Mouse (Mus musculus): Measurements from ENCODE around the gene Oxgr1. TPM values are rescaled to one million over a fixed set of nuclear protein-coding genes. Genes with fewer than 3 reads are reported as not detected.
"Not testable (repeated sequence)": the region's sequence is repeated elsewhere in the genome, so short reads cannot be mapped to it uniquely, and the experiment has no call there.

Gene Oxgr1
- polyA plus RNA-seq, 1 experiment: not detected

DNA sequence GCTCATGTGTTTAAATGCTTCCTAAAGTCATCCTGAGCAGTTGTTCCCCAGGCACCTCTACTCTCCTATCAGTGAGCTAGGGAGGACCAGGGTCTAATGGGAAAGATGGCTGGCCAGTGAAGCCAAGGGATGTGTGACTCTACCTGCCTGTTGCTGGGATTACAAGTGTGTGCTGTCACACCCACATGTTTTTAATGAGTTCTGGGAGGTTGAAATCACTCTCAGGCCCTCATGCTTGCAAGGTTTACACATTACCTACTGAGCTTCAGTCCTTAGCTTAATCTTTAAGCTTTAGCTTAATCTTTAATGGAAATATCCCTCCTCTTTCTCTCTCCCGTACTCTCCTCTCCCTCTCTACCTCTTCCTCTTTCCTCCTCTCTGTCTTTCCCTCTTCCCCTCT, 55.0 kb downstream of the Oxgr1 start:
- H3K27me3 ChIP-seq (ENCODE audit: control insufficient read depth, insufficient read depth, insufficient read length): no peaks in the 10 kb centered on the region
- no peaks in the 10 kb centered on the region for H3K79me2 ChIP-seq (ENCODE audit: control insufficient read depth, insufficient read depth)
- TF ChIP-seq CTCF (IDR thresholded peaks at IDR 0.05; ENCODE audit: control insufficient read depth, insufficient read depth, insufficient read length): no peak

GRCm38 (mm10) chr14:119986778-119987177, 55.5 kb downstream of the Oxgr1 start:
- Histone ChIP-seq H3K4me3 (ENCODE audit: insufficient read depth, poor library complexity, severe bottlenecking) (no peak overlapping the region), H3K79me2 (ENCODE audit: control insufficient read depth, insufficient read depth) (no peaks in the 10 kb centered on the region), H3K79me3 (ENCODE audit: low read depth) (no peaks in the 10 kb centered on the region), H3K36me3 (ENCODE audit: control insufficient read depth, insufficient read depth) (no peaks in the 10 kb centered on the region), H3K27me3 (ENCODE audit: control insufficient read depth, insufficient read depth, insufficient read length) (no peaks in the 10 kb centered on the region), H3ac (ENCODE audit: control insufficient read depth, insufficient read length, low read depth) (no peak overlapping the region)
- TF ChIP-seq MYOG (IDR thresholded peaks at IDR 0.05; ENCODE audit: control insufficient read depth, extremely low read depth, insufficient read length) (no peak), MYOD1 (IDR thresholded peaks at IDR 0.05; ENCODE audit: control insufficient read depth, insufficient read length, low read depth) (no peak), USF1 (IDR thresholded peaks at IDR 0.05; ENCODE audit: low read depth) (no peak), CTCF (IDR thresholded peaks at IDR 0.05; ENCODE audit: control insufficient read depth, insufficient read depth, insufficient read length) (no peak), CEBPB (IDR thresholded peaks at IDR 0.05; ENCODE audit: low read depth) (no peak), FOSL1 (IDR thresholded peaks at IDR 0.05; ENCODE audit: insufficient read depth, low read length, poor library complexity, severe bottlenecking) (no peak), MAX (IDR thresholded peaks at IDR 0.05) (no peak)

More for the DNA sequence above, 55.0 kb downstream of the Oxgr1 start:
- H3K36me3 ChIP-seq (ENCODE audit: control insufficient read depth, insufficient read depth): no peaks in the 10 kb centered on the region
- no peaks in the 10 kb centered on the region for H3K79me3 ChIP-seq (ENCODE audit: low read depth)
- no peak overlapping the region for H3K4me3 ChIP-seq (ENCODE audit: insufficient read depth, poor library complexity, severe bottlenecking)
- no peak overlapping the region for H3ac ChIP-seq (ENCODE audit: control insufficient read depth, insufficient read length, low read depth)

DNA sequence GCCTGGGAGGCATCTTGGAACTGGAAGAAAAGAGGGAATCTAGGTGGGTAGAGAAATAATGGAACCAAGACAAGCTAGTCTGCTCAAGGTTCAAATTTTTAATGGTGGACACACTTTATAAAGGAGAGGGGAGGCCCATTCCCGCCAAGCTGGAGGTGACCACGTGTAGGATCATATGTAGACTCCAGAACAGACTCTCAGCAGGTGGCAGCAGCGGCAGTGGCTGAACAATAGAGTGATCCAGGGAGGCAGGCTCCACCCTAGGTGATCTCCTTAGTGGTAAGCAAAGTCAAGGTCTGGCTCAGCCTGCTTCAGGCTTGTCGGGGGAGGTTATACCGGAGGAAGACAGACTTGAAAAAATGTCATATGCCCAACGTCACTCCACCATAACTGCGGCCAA, 55.9 kb downstream of the Oxgr1 start:
- not testable (repeated sequence) for H3K36me3 ChIP-seq (ENCODE audit: control insufficient read depth, insufficient read depth); H3K79me2 ChIP-seq (ENCODE audit: control insufficient read depth, insufficient read depth); H3K4me3 ChIP-seq (ENCODE audit: insufficient read depth, poor library complexity, severe bottlenecking); H3K79me3 ChIP-seq (ENCODE audit: low read depth); H3ac ChIP-seq (ENCODE audit: control insufficient read depth, insufficient read length, low read depth); H3K27me3 ChIP-seq (ENCODE audit: control insufficient read depth, insufficient read depth, insufficient read length)

DNA sequence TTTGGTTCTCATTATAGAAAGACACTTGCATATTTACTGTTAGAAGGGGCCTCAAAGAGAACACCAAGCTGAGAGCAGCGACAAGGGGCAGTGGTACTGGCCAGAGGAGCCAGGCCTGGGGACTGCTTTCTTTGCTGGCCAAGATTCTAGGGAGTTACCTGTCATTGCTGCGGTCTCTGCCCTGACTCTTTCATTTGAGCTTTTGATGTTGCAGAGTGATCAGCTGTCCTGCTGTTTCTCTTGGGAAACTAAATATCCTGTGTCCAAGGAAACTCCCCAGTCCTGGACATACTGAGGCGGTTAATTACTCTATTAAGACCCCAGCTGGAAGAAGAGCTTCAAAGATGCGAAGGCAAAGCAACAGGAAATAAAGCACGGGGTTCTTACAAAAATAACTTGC, 60.9 kb downstream of the Oxgr1 start:
- no peaks in the 10 kb centered on the region for H3K36me3 ChIP-seq (ENCODE audit: control insufficient read depth, insufficient read depth)
- TF ChIP-seq MYOD1 (IDR thresholded peaks at IDR 0.05; ENCODE audit: control insufficient read depth, insufficient read length, low read depth): no peak
- TF ChIP-seq MAX (IDR thresholded peaks at IDR 0.05): no peak
- TF ChIP-seq MYOG (IDR thresholded peaks at IDR 0.05; ENCODE audit: control insufficient read depth, extremely low read depth, insufficient read length): no peak
- TF ChIP-seq CTCF (IDR thresholded peaks at IDR 0.05; ENCODE audit: control insufficient read depth, insufficient read depth, insufficient read length): no peak
- no peak for TF ChIP-seq CEBPB (IDR thresholded peaks at IDR 0.05; ENCODE audit: low read depth)
- no peak for TF ChIP-seq FOSL1 (IDR thresholded peaks at IDR 0.05; ENCODE audit: insufficient read depth, low read length, poor library complexity, severe bottlenecking)
- no peak for TF ChIP-seq USF1 (IDR thresholded peaks at IDR 0.05; ENCODE audit: low read depth)
- no peak overlapping the region for H3ac ChIP-seq (ENCODE audit: control insufficient read depth, insufficient read length, low read depth)
- H3K79me2 ChIP-seq (ENCODE audit: control insufficient read depth, insufficient read depth): no peaks in the 10 kb centered on the region
- no peaks in the 10 kb centered on the region for H3K27me3 ChIP-seq (ENCODE audit: control insufficient read depth, insufficient read depth, insufficient read length)
- no peaks in the 10 kb centered on the region for H3K79me3 ChIP-seq (ENCODE audit: low read depth)
- H3K4me3 ChIP-seq (ENCODE audit: insufficient read depth, poor library complexity, severe bottlenecking): no peak overlapping the region

DNA sequence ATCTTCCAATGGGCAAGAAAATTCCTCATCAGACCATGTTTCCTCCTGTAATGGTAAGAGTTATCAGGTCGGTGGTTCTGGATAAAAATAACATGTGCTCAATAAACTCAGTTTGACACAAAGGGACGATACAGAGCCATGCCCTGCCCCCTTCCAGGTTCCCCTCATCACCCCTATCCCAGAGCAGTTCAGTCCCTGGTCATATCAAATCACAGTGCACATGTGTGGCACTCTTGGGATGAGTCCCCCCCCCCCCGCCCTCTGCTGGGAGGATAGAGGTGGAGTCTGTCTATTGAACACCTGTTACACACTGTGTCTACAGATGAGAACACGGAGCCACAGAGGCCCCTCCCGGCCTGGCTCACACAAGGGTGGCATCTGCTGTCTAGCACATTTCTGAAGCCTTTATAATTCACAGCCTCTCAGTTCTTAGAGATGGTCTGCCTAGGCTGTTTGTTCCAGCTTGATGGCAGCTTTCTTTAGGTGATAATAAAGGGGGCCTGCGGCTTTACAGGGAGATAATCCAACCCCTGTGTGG, 61.5 kb downstream of the Oxgr1 start:
- no peaks in the 10 kb centered on the region for H3K79me3 ChIP-seq (ENCODE audit: low read depth)
- H3K36me3 ChIP-seq (ENCODE audit: control insufficient read depth, insufficient read depth): no peaks in the 10 kb centered on the region
- no peaks in the 10 kb centered on the region for H3K27me3 ChIP-seq (ENCODE audit: control insufficient read depth, insufficient read depth, insufficient read length)
- no peak overlapping the region for H3ac ChIP-seq (ENCODE audit: control insufficient read depth, insufficient read length, low read depth)
- H3K4me3 ChIP-seq (ENCODE audit: insufficient read depth, poor library complexity, severe bottlenecking): no peak overlapping the region
- H3K79me2 ChIP-seq (ENCODE audit: control insufficient read depth, insufficient read depth): no peaks in the 10 kb centered on the region
- TF ChIP-seq CTCF (IDR thresholded peaks at IDR 0.05; ENCODE audit: control insufficient read depth, insufficient read depth, insufficient read length) (no peak), CEBPB (IDR thresholded peaks at IDR 0.05; ENCODE audit: low read depth) (no peak), MAX (IDR thresholded peaks at IDR 0.05) (no peak), MYOD1 (IDR thresholded peaks at IDR 0.05; ENCODE audit: control insufficient read depth, insufficient read length, low read depth) (no peak), USF1 (IDR thresholded peaks at IDR 0.05; ENCODE audit: low read depth) (no peak), FOSL1 (IDR thresholded peaks at IDR 0.05; ENCODE audit: insufficient read depth, low read length, poor library complexity, severe bottlenecking) (no peak), MYOG (IDR thresholded peaks at IDR 0.05; ENCODE audit: control insufficient read depth, extremely low read depth, insufficient read length) (no peak)

Other genes with a start within 250 kb of the Oxgr1 start
- 42.1 TPM for gene Mbnl2, start 233.2 kb upstream of the Oxgr1 start, polyA plus RNA-seq (2012; fragmentation: generic; extraction: Trizol)

Data from C2C12 (cell line).